Mouse (Mus musculus): ENCODE measurements around the gene Commd4.

GRCm38 (mm10) chr9:57152331-57152730 is 5.8 kb downstream of the Commd4 start:
- TF ChIP-seq POLR2A (IDR thresholded peaks at IDR 0.05; ENCODE audit: control insufficient read depth, low read depth, low read length) (no peak), CTCF (IDR thresholded peaks at IDR 0.05; ENCODE audit: control insufficient read depth, insufficient read depth, insufficient replicate concordance, low read depth, low read length) (no peak)
